Comparison of ENCODE assay signal across 19 mouse cellular contexts in genomic region chr3:52516691-52517090, GRCm38 (mm10).
DNase-seq lines count a peak whose midpoint lies in the region; TF ChIP-seq lines count a peak whose summit lies in the region.
"Had no signal": no experiment of that assay in that cellular context is flagged by ENCODE, and none has a peak within 500 bp of the region (broad histone marks: within the 10 kb centered on the region; RNA-seq: fewer than 3 reads in every experiment).

No protein-coding gene starts in this region.

- TF ChIP-seq CTCF in layer of hippocampus, adult 2 months (conservative IDR thresholded peaks at IDR 0.05): no peak

- no peak overlapping the region for H3K27ac ChIP-seq in layer of hippocampus, adult 2 months
- H3K27ac ChIP-seq: embryonic facial prominence, embryonic 10.5 days; forebrain, embryonic 10.5 days; heart, embryonic 15.5 days; hindbrain, embryonic 13.5 days; hindbrain, postnatal 0 days had no signal

- peak; percentile 70 for DNase-seq in gastrocnemius, adult 18-20 months (ENCODE audit: low spot score)
- no peak for DNase-seq in gastrocnemius, postnatal 4 days (ENCODE audit: low spot score in 2 of 2)
- peak; percentile 32 to 58 for DNase-seq in kidney, adult 8-10 months
- DNase-seq in kidney, adult 11 months: no peak
- peak; percentile 18 for DNase-seq in lung, postnatal 10 days
- DNase-seq in lung, postnatal 25 days (ENCODE audit: low spot score): no peak
- DNase-seq in layer of hippocampus, adult 2 months (ENCODE audit: low spot score in 2 of 2): no peak
- DNase-seq: adrenal gland, adult 8-10 months; cerebellum, adult 2 months; cerebellum, postnatal 10 days; gastrocnemius, postnatal 14 days; heart, adult 18-20 months; heart, postnatal 14 days had no signal

- H3K4me3 ChIP-seq in layer of hippocampus, adult 2 months: no peak overlapping the region
- H3K4me3 ChIP-seq: embryonic facial prominence, embryonic 10.5 days; erythroblast, embryonic 14.5 days; forebrain, embryonic 10.5 days; heart, embryonic 15.5 days; hindbrain, embryonic 13.5 days had no signal

Comparison
In these comparisons a context has a peak if more than half of its experiments do, and no peak if none do; other contexts are left out.
1. DNase-seq: peak in gastrocnemius, adult 18-20 months (single experiment), kidney, adult 8-10 months (2 of 2) and lung, postnatal 10 days (single experiment); none in gastrocnemius, postnatal 4 days (0 of 2), kidney, adult 11 months (single experiment), lung, postnatal 25 days (single experiment) and layer of hippocampus, adult 2 months (0 of 2).